Mouse (Mus musculus) forebrain, embryonic 11.5 days (tissue): ENCODE measurements around the gene Hdac4. TPM values are rescaled to one million over a fixed set of nuclear protein-coding genes. Genes with fewer than 3 reads are reported as not detected.

Source experiments
- ATAC-seq: fragments of 200-750 bp; cut with Nextera tagmentation; replicated peaks from 2 replicates; pipeline ENCODE4 v1.8.0; 2017; ENCODE audit warnings: moderate TSS enrichment; ENCODE audit not compliant: low FRiP score
- DNase-seq: peaks from one replicate; pipeline ENCODE4 v3.0.0-alpha.2; 2017; ENCODE audit warnings: low spot score
- H3K27ac ChIP-seq: fragments of 300-500 bp; sonication (generic); 2 replicates; pipeline ENCODE4 v1.5.1; 2014; ENCODE audit warnings: low read depth, low read length
- H3K27me3 ChIP-seq: fragments of 300-500 bp; sonication (generic); 2 replicates; pipeline ENCODE4 v1.6.1; 2014; ENCODE audit warnings: mild to moderate bottlenecking, low read length, mixed read lengths; ENCODE audit not compliant: control insufficient read depth, insufficient read depth
- H3K36me3 ChIP-seq: fragments of 300-500 bp; sonication (generic); 2 replicates; pipeline ENCODE4 v1.6.1; 2014; ENCODE audit warnings: mild to moderate bottlenecking, low read length, moderate library complexity, mixed read lengths; ENCODE audit not compliant: control insufficient read depth, insufficient read depth
- H3K4me1 ChIP-seq: fragments of 300-500 bp; sonication (generic); replicated peaks from 2 replicates; pipeline ENCODE4 v1.6.1; 2014; ENCODE audit warnings: low read length, mixed read lengths; ENCODE audit not compliant: control insufficient read depth, insufficient read depth
- H3K4me2 ChIP-seq: fragments of 300-500 bp; sonication (generic); 2 replicates; pipeline ENCODE4 v1.6.1; 2014; ENCODE audit warnings: low read depth, mild to moderate bottlenecking, low read length, moderate library complexity, mixed read lengths; ENCODE audit not compliant: severe bottlenecking
- H3K4me3 ChIP-seq: fragments of 300-500 bp; sonication (generic); 2 replicates; pipeline ENCODE4 v1.5.1; 2014; ENCODE audit warnings: low read depth, low read length
- H3K9ac ChIP-seq: fragments of 300-500 bp; sonication (generic); 2 replicates; pipeline ENCODE4 v1.6.1; 2014; ENCODE audit warnings: low read length
- H3K9me3 ChIP-seq: fragments of 300-500 bp; sonication (generic); 2 replicates; pipeline ENCODE4 v1.6.1; 2016; ENCODE audit warnings: low read length, mixed read lengths; ENCODE audit not compliant: control insufficient read depth
- WGBS: fragments of 180-500 bp; shearing (Covaris S2); extraction: QIAGEN DNeasy Blood & Tissue Kit; methylation state at CpG from one replicate; pipeline ENCODE4 v1.1.7; 2014; 5-methylcytosine and 5-hydroxymethylcytosine counted together
- polyA plus RNA-seq: library from polyadenylated mRNA; unstranded; fragments of >200 nt; fragmentation: Nextera tagmentation; extraction: Ambion mirVana; gene quantifications from 2 replicates; pipeline ENCODE4 v1.2.1, GENCODE M21; 2014

Gene Hdac4
- polyA plus RNA-seq, 1 experiment from 2014 or later: 29.6 TPM

DNA sequence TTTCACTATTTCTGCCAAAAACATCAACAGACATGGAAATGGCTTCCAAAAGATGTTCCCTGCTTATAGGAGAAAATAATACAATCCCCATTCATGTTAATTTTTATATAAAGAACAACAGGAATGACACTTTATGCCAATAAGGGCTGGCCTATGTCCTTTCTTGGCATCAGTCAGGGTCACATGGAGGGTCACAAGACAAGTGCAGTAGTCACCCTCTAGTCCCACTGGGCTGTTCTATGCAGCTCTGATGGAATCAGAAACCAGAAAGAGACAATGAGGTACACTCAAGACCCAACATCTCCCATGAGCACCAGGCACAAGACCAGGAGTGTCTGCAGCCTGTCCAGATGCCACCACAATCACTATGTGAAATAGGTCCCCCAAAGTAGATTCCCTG is 91.5 kb downstream of the Hdac4 start:
- Histone ChIP-seq H3K27me3 (no peaks in the 10 kb centered on the region), H3K27ac (no peak overlapping the region), H3K9ac (no peak overlapping the region), H3K4me3 (no peak overlapping the region), H3K4me2 (no peak overlapping the region), H3K36me3 (no peaks in the 10 kb centered on the region), H3K4me1 (no peaks in the 10 kb centered on the region), H3K9me3 (no peaks in the 10 kb centered on the region)
- no peak for ATAC-seq
- DNase-seq: no peak

DNA sequence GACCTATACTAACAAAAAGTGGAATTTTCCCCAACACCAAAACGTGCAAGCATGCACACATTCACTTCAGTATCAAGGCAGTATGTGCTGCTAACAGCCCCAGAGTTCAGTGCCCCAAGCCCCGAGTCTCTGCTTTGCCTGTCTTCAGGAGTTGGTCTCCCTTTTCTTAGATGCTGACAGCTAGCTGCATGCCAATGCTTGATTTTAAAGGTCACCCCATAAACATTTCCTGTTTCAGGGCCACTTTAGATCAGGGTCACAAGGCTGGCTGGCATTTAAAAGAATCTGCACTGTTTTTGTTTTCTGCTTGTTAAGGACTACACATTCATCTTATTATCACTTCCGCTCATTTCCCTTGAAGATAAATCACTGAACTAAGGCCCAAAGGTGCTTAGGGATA is 92.1 kb downstream of the Hdac4 start:
- Histone ChIP-seq H3K4me2 (no peak overlapping the region), H3K36me3 (no peaks in the 10 kb centered on the region), H3K9ac (no peak overlapping the region), H3K27ac (no peak overlapping the region), H3K27me3 (no peaks in the 10 kb centered on the region), H3K4me1 (no peaks in the 10 kb centered on the region), H3K4me3 (no peak overlapping the region), H3K9me3 (no peaks in the 10 kb centered on the region)
- no peak for ATAC-seq
- 75% methylated on average over 3 of the region's 3 CpGs for WGBS
- DNase-seq: no peak

DNA sequence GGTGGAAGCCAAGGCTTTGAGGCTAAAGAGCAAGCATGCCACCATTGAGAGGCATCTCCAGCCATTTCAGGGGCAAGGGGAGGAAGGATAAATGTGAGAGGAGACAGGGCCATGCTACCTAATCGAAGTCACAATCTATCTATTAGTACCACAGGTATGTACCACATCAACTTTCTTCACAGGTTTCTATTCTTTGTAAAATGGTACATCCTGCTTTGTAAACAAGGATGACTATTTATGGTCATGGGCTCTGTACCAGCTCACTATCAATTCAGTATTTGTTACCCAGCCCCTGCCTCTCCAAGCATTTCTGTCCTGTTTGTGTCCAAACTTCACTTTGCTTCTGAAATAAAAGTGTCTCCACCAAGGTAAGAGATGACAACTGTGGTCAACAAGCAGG is 92.7 kb downstream of the Hdac4 start:
- Histone ChIP-seq H3K36me3 (no peaks in the 10 kb centered on the region), H3K4me3 (no peak overlapping the region), H3K4me2 (no peak overlapping the region), H3K9ac (no peak overlapping the region), H3K27ac (no peak overlapping the region), H3K9me3 (no peaks in the 10 kb centered on the region), H3K27me3 (no peaks in the 10 kb centered on the region), H3K4me1 (no peaks in the 10 kb centered on the region)
- no peak for DNase-seq
- WGBS: 86% methylated on average over 1 of the region's 1 CpGs
- ATAC-seq: no peak

DNA sequence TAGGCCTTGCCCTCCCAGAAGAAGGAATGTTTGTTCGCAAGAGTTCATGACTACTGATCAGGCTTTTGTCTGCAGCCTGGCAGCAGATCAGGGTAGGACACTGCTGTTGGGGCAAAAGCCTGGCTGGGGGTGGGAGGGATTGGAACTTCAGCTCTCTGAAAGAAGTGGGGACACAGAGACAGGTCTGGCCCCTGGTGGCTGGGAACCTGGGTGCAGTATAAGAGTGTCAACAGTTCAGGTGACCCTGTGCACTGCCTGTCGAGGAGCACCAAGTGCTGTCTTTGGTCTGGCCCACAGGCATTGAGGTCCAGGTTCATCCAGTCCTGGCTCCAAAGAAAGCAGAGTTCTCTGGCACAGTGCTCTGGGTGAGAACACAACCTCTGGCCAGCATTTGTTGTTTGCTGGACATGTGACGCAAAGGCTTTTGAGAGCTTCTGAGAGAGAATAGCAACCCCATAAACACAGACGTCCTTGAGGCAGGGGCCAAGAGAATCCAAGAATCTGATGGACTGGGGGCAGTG is 95.1 kb downstream of the Hdac4 start:
- ATAC-seq (no peak), DNase-seq (no peak)
- Histone ChIP-seq H3K36me3 (no peaks in the 10 kb centered on the region), H3K9me3 (no peaks in the 10 kb centered on the region), H3K4me1 (no peaks in the 10 kb centered on the region), H3K27ac (no peak overlapping the region), H3K27me3 (no peaks in the 10 kb centered on the region), H3K9ac (no peak overlapping the region), H3K4me2 (no peak overlapping the region), H3K4me3 (no peak overlapping the region)
- WGBS: 83% methylated on average over 4 of the region's 4 CpGs

DNA sequence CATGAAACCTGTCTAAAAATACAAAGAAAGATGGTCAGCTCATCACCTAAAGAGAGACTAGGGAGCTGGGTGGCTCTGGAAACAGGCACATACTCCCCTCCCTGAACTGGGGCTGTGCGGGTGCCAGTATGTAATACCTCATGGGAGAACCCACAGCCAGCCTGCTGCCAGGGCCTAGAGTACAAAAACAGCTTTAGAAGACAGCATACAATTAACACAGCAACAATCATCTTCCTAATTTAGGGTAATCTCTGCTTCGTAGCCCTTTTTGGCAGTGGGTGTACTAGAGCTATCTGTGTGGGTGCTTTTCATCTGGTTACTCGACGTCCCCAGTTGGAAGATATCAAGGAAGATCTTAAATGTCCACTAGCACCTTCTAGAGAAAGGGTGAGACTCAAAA is 95.5 kb downstream of the Hdac4 start:
- no peak overlapping the region for H3K4me2 ChIP-seq
- no peak overlapping the region for H3K9ac ChIP-seq
- WGBS: 84% methylated on average over 4 of the region's 4 CpGs
- no peak overlapping the region for H3K4me3 ChIP-seq
- H3K9me3 ChIP-seq: no peaks in the 10 kb centered on the region
- DNase-seq (no peak), ATAC-seq (no peak)
- H3K36me3 ChIP-seq: no peaks in the 10 kb centered on the region
- no peaks in the 10 kb centered on the region for H3K4me1 ChIP-seq
- H3K27ac ChIP-seq: no peak overlapping the region
- H3K27me3 ChIP-seq: no peaks in the 10 kb centered on the region

DNA sequence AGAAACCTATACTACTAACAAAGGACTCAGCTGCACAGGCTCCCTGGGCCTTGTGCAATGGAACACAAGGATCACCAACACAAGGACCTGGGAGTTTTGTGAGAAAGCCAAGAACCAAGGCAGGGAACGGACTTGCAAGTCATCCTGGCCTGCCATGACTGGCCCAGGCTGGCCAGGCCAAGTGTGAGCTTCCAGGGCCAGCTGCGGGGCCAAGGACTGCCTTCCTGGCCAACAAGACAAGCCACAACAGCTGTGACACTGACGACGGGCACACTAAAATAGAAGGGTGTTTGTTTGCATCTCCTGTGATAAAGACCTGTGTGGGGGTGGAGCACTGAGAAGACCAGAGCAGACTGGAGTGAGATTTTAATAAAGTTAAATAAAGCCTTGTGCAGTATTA is 96.0 kb downstream of the Hdac4 start:
- Histone ChIP-seq H3K9ac (no peak overlapping the region), H3K4me3 (no peak overlapping the region), H3K36me3 (no peaks in the 10 kb centered on the region), H3K27ac (no peak overlapping the region), H3K9me3 (no peaks in the 10 kb centered on the region), H3K4me1 (no peaks in the 10 kb centered on the region), H3K27me3 (no peaks in the 10 kb centered on the region), H3K4me2 (no peak overlapping the region)
- ATAC-seq (no peak), DNase-seq (no peak)
- WGBS: 87% methylated on average over 4 of the region's 4 CpGs

DNA sequence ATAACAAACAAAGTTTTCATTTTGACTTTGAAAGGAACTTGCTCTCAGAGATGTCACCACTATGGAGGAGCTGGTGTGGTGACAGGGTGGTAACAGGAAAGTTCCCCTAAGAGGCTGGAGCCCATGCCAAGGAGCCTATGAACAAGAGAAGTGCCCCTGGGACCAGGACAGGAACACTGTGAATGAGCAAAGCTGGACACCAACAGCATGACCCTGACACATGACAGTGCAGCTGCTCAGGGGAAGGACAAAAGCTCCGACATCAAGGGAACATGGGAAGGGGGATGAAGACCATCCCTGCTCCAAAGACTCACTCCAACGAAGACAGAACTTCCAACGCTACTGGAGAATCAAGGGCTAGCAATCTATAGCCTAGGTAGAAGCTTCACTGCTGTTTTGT is 97.0 kb downstream of the Hdac4 start:
- H3K9me3 ChIP-seq: no peaks in the 10 kb centered on the region
- H3K4me2 ChIP-seq: no peak overlapping the region
- H3K4me3 ChIP-seq: no peak overlapping the region
- no peaks in the 10 kb centered on the region for H3K4me1 ChIP-seq
- H3K27ac ChIP-seq: no peak overlapping the region
- DNase-seq: no peak
- H3K36me3 ChIP-seq: no peaks in the 10 kb centered on the region
- no peaks in the 10 kb centered on the region for H3K27me3 ChIP-seq
- H3K9ac ChIP-seq: no peak overlapping the region
- 85% methylated on average over 3 of the region's 3 CpGs for WGBS
- no peak for ATAC-seq

DNA sequence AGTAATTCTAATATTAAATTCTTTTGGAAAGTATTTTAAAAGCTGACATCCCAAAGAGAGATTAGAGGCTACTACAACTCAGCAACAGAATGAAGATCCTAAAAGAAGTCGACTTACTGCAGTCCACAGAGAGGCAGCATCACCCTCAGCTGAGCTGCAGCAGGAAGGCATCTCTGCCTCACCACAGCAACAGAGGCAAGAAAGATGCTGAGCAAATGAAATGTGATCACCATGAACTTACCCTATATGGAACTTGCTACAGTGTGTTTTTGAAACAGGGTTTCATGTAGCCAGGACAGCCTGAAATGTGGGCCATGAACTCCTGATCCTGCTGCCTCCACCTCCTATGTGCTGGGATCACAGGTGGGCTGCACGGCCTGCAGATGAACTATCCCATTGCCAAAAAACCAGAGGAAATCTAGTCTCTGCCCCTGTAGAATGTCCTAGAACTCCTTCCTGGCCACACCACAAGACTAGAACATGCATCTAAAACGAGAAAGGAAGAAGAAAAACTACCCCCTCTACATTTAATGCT is 98.4 kb downstream of the Hdac4 start:
- DNase-seq: no peak

DNA sequence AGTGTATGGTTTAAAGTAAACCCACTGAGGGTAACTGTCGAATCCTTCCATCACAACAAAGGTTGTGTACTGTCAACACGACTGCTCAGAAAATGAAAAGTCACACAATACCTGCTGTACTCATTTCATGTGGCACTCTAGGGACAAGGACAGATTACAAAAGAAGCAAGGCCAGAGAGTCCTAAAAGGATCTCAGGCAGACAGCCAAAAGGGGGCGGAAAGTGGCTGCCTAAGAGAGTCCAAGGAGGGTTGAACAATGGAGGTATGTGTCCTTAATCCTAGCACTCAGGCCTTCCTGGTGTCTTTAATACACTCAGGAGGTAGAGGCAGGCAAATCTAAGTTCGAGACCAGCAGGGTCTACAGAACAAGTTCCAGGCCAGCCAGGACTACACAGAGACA is 103.2 kb downstream of the Hdac4 start:
- Histone ChIP-seq H3K36me3 (no peaks in the 10 kb centered on the region), H3K4me1 (no peaks in the 10 kb centered on the region), H3K4me2 (no peak overlapping the region), H3K9me3 (no peaks in the 10 kb centered on the region), H3K27ac (no peak overlapping the region), H3K27me3 (no peaks in the 10 kb centered on the region), H3K4me3 (no peak overlapping the region), H3K9ac (no peak overlapping the region)
- DNase-seq: no peak
- 87% methylated on average over 4 of the region's 4 CpGs for WGBS
- ATAC-seq: no peak

More for the DNA sequence above, 98.4 kb downstream of the Hdac4 start:
- Histone ChIP-seq H3K4me2 (no peak overlapping the region), H3K4me1 (no peaks in the 10 kb centered on the region), H3K27me3 (no peaks in the 10 kb centered on the region), H3K9ac (no peak overlapping the region), H3K9me3 (no peaks in the 10 kb centered on the region), H3K4me3 (no peak overlapping the region), H3K36me3 (no peaks in the 10 kb centered on the region), H3K27ac (no peak overlapping the region)
- WGBS: 81% methylated on average over 3 of the region's 3 CpGs
- ATAC-seq: no peak
